Mouse (Mus musculus): ENCODE data around the gene Nucb1. TPM values are rescaled to one million over a fixed set of nuclear protein-coding genes. Genes with fewer than 3 reads are reported as not detected.
"Not testable (repeated sequence)": the region's sequence is repeated elsewhere in the genome, so short reads cannot be mapped to it uniquely, and the experiment has no call there.

Nucb1 gene
- polyA plus RNA-seq, 1 experiment from 2014 or later, result 215 TPM

- no peaks in the 10 kb centered on the region for H3K9me3 ChIP-seq
- no peaks in the 10 kb centered on the region for H3K27me3 ChIP-seq
- WGBS, result 65% methylated on average over 18 of the region's 18 CpGs
- no peak overlapping the region; the same call in 1 of the 2 replicates for H3K27ac ChIP-seq
- H3K4me2 ChIP-seq (replicated peaks), result peak overlapping the region; percentile 45
- peak overlapping the region; percentile 17 for H3K4me3 ChIP-seq
- H3K9ac ChIP-seq, result peak overlapping the region; percentile 50
- peaks cover 48% of the 10 kb centered on the region for H3K4me1 ChIP-seq
- H3K36me3 ChIP-seq, result peaks cover 16% of the 10 kb centered on the region
- ATAC-seq (ENCODE audit: low FRiP score, low read depth), result no peak
These were observed 12.9 kb upstream of the Nucb1 start for GRCm38 (mm10) chr7:45522957-45523676.

DNA sequence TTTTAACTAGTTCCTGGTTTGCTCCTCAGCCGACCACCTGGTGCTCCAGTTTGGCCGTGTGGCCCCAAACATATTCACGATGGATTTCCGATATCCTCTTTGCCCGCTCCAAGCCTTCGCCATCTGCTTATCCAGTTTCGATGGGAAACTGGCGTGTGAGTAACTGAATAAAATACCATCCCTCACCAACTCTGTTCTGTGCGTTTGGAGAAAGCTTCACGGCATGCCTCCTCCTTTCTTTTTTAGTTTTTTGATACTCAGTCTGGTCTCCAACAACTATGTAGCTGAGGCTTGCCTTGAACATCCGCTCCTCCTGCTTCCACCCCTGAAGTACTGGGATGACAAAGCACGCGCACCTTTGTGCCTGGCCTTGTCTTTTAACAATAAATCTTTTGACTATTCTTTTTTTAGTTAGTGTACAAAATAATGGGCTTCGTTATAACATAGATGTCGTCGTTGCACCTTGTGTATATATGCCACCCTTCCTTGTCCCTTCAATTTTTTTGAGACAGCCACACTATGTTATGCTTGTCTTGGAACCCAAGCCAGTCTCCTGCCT is 12.1 kb upstream of the Nucb1 start:
- peak overlapping the region; percentile 59 for H3K4me2 ChIP-seq (replicated peaks)
- H3K4me3 ChIP-seq, result peak overlapping the region; percentile 51
- no peaks in the 10 kb centered on the region for H3K27me3 ChIP-seq
- WGBS, result 55% methylated on average over 16 of the region's 16 CpGs
- H3K9ac ChIP-seq, result peak overlapping the region; percentile 63; the same call in 1 of the 2 replicates
- no peak for ATAC-seq (ENCODE audit: low FRiP score, low read depth)
- H3K36me3 ChIP-seq, result peaks cover 16% of the 10 kb centered on the region
- no peaks in the 10 kb centered on the region for H3K9me3 ChIP-seq
- H3K27ac ChIP-seq, result peak overlapping the region; percentile 83; the same call in 1 of the 2 replicates
- H3K4me1 ChIP-seq, result peaks cover 48% of the 10 kb centered on the region

DNA sequence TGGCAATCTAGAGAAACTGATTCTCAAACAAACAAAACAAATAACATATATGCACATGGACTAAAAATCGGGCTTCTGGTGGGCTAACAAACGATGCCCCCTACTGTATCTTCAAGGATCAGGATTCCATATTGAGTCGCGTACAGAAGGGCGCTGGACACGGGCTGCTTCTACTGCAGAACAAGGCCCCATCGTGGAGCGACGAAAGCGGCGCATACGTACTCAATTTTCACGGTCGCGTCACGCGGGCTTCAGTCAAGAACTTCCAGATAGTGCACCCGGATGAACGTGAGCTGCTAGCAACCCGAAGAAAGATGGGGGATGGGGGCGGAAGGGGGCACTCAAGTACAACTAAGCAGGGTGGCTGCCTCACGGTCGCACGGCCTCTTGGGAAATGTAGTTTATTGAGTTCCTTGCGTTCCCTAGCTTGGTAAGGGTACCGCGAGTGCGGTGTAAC is 11.6 kb upstream of the Nucb1 start:
- under 1% methylated on average over 28 of the region's 28 CpGs for WGBS
- peak overlapping the region; percentile 51 for H3K4me3 ChIP-seq
- ATAC-seq (ENCODE audit: low FRiP score, low read depth), result peak; percentile 57
- H3K4me2 ChIP-seq (replicated peaks), result peak overlapping the region; percentile 59
- peaks cover 46% of the 10 kb centered on the region for H3K4me1 ChIP-seq
- no peaks in the 10 kb centered on the region for H3K27me3 ChIP-seq
- peak overlapping the region; percentile 83 for H3K27ac ChIP-seq
- H3K36me3 ChIP-seq, result peaks cover 16% of the 10 kb centered on the region
- H3K9me3 ChIP-seq, result no peaks in the 10 kb centered on the region
- peak overlapping the region; percentile 63 for H3K9ac ChIP-seq

DNA sequence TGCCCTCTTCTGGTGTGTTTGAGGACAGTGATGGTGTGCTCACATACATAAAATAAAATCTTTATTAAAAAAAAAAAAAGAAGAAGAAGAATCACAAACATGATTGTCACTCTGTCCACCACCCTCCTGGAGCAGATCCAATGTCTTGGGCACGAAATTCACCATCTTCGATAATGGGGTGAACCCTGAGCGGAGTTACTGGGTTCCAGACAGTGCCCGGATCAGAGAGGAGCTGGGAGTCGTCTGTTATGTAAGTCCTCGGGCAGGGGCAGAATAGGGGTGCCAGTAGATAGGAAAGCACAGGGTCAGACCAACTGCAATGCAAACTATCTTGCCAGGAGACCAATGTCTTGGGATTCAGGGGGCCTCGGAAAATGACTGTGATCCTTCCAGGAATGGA is 10.4 kb upstream of the Nucb1 start:
- ATAC-seq (ENCODE audit: low FRiP score, low read depth), result no peak
- no peak overlapping the region for H3K4me2 ChIP-seq (replicated peaks)
- H3K27me3 ChIP-seq, result no peaks in the 10 kb centered on the region
- H3K4me3 ChIP-seq, result no peak overlapping the region
- 94% methylated on average over 7 of the region's 7 CpGs for WGBS
- peaks cover 45% of the 10 kb centered on the region for H3K4me1 ChIP-seq
- no peak overlapping the region for H3K9ac ChIP-seq
- H3K9me3 ChIP-seq, result no peaks in the 10 kb centered on the region
- H3K36me3 ChIP-seq, result peaks cover 16% of the 10 kb centered on the region
- no peak overlapping the region for H3K27ac ChIP-seq

DNA sequence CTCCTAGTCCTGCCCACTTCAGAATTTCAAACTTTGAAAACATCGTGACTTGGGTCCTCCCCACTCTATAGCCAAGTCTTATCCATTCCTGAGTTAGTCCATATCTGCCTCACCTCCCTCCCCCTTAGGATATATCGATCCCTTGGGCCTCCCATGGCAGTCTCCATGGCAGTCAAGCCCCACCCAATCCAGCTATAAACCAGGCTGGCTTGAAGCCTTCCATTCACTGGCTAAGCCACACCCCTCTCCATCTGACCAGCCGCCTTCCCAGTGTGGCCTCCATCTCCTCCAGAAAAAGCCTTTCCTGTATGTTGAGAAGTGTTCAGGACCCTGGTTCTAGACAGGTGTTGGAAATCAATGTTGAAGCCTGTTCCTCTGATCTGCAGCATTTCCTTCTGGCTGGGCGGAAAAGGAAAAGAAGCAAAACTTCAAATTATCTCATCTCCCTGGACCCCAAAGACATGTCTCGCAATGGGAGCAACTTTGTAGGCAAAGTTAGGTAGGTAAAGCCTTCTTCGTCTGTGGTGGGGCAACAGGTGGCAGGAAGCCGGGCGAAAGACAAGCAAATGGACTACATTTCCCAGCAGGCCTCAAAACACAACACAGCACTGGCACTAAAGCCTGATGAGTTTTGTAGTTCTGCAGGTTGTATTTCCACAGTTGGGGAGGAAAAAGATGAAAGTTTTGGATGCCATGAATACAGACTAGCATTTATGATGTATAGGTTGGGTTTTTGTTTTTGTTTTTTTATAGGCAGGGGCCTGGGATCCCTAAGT is 9.3 kb upstream of the Nucb1 start:
- no peak overlapping the region for H3K9ac ChIP-seq
- no peak overlapping the region for H3K4me2 ChIP-seq (replicated peaks)
- WGBS, result 71% methylated on average over 8 of the region's 8 CpGs
- ATAC-seq (ENCODE audit: low FRiP score, low read depth), result no peak
- no peaks in the 10 kb centered on the region for H3K27me3 ChIP-seq
- no peak overlapping the region for H3K4me3 ChIP-seq
- H3K27ac ChIP-seq, result no peak overlapping the region
- H3K36me3 ChIP-seq, result peaks cover 15% of the 10 kb centered on the region
- peaks cover 40% of the 10 kb centered on the region for H3K4me1 ChIP-seq
- no peaks in the 10 kb centered on the region for H3K9me3 ChIP-seq

DNA sequence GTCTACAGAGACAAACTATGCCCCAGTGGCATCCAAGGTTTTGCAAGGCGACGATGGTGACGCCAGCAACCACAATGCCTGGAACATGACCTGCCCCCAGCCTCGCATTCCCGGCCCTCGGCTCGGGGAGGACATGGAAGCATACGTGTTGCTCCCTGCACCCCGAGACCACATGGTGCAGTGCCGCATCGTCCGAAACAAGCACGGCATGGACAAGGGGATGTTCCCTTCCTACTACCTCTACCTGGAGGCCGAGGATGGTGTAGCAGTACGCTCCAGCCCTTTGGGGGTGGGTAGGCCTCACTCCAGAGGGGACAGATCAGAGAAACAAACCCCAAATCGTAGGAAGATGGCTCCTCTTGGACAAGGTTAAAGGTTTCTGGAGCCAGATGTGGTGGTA is 8.4 kb upstream of the Nucb1 start:
- peaks cover 8% of the 10 kb centered on the region for H3K36me3 ChIP-seq
- no peaks in the 10 kb centered on the region for H3K27me3 ChIP-seq
- no peak for ATAC-seq (ENCODE audit: low FRiP score, low read depth)
- no peak overlapping the region for H3K9ac ChIP-seq
- WGBS, result 90% methylated on average over 16 of the region's 16 CpGs
- no peak overlapping the region for H3K27ac ChIP-seq
- H3K4me3 ChIP-seq, result no peak overlapping the region
- no peak overlapping the region for H3K4me2 ChIP-seq (replicated peaks)
- peaks cover 33% of the 10 kb centered on the region for H3K4me1 ChIP-seq
- H3K9me3 ChIP-seq, result no peaks in the 10 kb centered on the region

- H3K4me1 ChIP-seq, result peaks cover 18% of the 10 kb centered on the region
- H3K9ac ChIP-seq; H3K4me3 ChIP-seq; H3K4me2 ChIP-seq (replicated peaks); ATAC-seq (ENCODE audit: low FRiP score, low read depth); H3K9me3 ChIP-seq; H3K27me3 ChIP-seq; H3K36me3 ChIP-seq; H3K27ac ChIP-seq: not testable (repeated sequence)
- 72% methylated on average over 5 of the region's 5 CpGs for WGBS
These were observed 6.6 kb upstream of the Nucb1 start for GRCm38 (mm10) chr7:45516846-45517245.

- 21% methylated on average over 16 of the region's 16 CpGs for WGBS
- no peaks in the 10 kb centered on the region for H3K36me3 ChIP-seq
- H3K9me3 ChIP-seq, result no peaks in the 10 kb centered on the region
- peak overlapping the region; percentile 35 for H3K4me2 ChIP-seq (replicated peaks)
- peak; percentile 22; the same call in 1 of the 2 replicates for ATAC-seq (ENCODE audit: low FRiP score, low read depth)
- peaks cover 14% of the 10 kb centered on the region for H3K4me1 ChIP-seq
- H3K27me3 ChIP-seq, result no peaks in the 10 kb centered on the region
- 0 out of 2 replicates have a peak overlapping the region, but pooled peaks have one; percentile 39 for H3K9ac ChIP-seq
- H3K27ac ChIP-seq, result no peak overlapping the region
- no peak overlapping the region for H3K4me3 ChIP-seq
These were observed 5.2 kb upstream of the Nucb1 start for GRCm38 (mm10) chr7:45515436-45515835.

- Histone ChIP-seq H3K27ac (no peak overlapping the region), H3K9me3 (no peaks in the 10 kb centered on the region), H3K9ac (no peak overlapping the region), H3K36me3 (no peaks in the 10 kb centered on the region), H3K4me2 (replicated peaks) (no peak overlapping the region), H3K27me3 (no peaks in the 10 kb centered on the region), H3K4me3 (no peak overlapping the region), H3K4me1 (peaks cover 13% of the 10 kb centered on the region)
- ATAC-seq (ENCODE audit: low FRiP score, low read depth), result no peak
- 76% methylated on average over 7 of the region's 7 CpGs for WGBS
These were observed 4.2 kb upstream of the Nucb1 start for GRCm38 (mm10) chr7:45514411-45514810.

DNA sequence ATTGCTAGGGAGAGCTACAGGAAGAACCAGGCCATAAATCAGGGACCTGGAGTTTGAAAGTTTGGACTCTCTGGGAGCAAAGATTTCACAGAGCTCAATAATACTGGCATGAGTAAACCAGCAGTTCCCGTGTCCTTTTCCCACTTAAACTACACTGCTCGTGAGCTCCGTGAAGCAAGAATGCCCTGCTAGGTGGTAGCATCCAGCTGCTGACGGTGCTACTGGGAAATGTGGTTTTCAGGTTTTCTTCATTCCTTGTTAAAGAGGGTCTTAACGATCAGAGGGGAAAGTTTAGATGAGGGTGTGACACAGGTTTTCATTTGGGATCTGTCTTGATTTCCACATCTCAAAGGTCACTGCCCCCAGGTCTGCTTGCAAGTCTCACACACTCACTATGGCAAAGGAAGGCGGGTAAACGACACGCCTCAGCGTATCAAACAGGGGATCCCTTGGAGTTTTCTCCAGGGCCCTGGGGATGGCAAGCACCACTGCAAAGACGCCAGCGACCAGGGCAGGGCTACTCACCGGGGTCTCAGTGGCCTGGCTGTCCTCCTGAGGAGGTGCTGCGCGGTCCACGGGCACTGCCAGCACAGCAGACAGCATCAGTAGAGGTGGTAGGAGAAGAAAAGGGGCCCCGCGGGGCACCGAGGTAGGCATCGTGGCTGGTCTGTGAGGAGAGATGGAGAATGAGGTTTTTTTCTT is 874 bp downstream of the Nucb1 start:
- peak overlapping the region; percentile 96 for H3K4me2 ChIP-seq (replicated peaks)
- H3K27me3 ChIP-seq, result no peaks in the 10 kb centered on the region
- peak overlapping the region; percentile 86 for H3K27ac ChIP-seq
- H3K36me3 ChIP-seq, result peaks cover 36% of the 10 kb centered on the region
- ATAC-seq (ENCODE audit: low FRiP score, low read depth), result no peak
- H3K4me3 ChIP-seq, result peak overlapping the region; percentile 65
- H3K9ac ChIP-seq, result peak overlapping the region; percentile 87
- 28% methylated on average over 19 of the region's 19 CpGs for WGBS
- H3K9me3 ChIP-seq, result no peaks in the 10 kb centered on the region
- peaks cover 22% of the 10 kb centered on the region for H3K4me1 ChIP-seq

- Histone ChIP-seq H3K4me1 (peaks cover 22% of the 10 kb centered on the region), H3K9ac (peak overlapping the region; percentile 87), H3K27me3 (no peaks in the 10 kb centered on the region), H3K27ac (no peak overlapping the region), H3K9me3 (no peaks in the 10 kb centered on the region), H3K4me2 (replicated peaks) (peak overlapping the region; percentile 96), H3K36me3 (peaks cover 44% of the 10 kb centered on the region), H3K4me3 (peak overlapping the region; percentile 65)
- whole genome bisulfite sequencing, result 77% methylated on average over 6 of the region's 6 CpGs
- ATAC-seq (ENCODE audit: low FRiP score, low read depth), result no peak
These were observed 1.6 kb downstream of the Nucb1 start for GRCm38 (mm10) chr7:45508561-45508960.

All from limb, embryonic 13.5 days (tissue).